Mouse (Mus musculus) megakaryocyte-erythroid progenitor cell, adult 5-6 weeks (primary cell): ENCODE data around the gene Herpud2. TPM values are rescaled to one million over a fixed set of nuclear protein-coding genes. Genes with fewer than 3 reads are reported as not detected.

ENCODE experiments used
- ATAC-seq: replicated peaks from 2 replicates; pipeline ENCODE4 v1.8.0; 2016; ENCODE audit warnings: mild to moderate bottlenecking, inconsistent platforms; ENCODE audit not compliant: severe bottlenecking, poor library complexity, low FRiP score, low TSS enrichment
- total RNA-seq, 2 experiments: library from RNA; stranded (forward) in 1 of 2; stranded (reverse) in 1 of 2; fragments of 200-1000, 215-1000 nt in 1 of 2; fragments of >200 nt in 1 of 2; fragmentation: Nextera tagmentation in 1 of 2; gene quantifications; 2 replicates each; pipeline ENCODE4 v1.2.3; 2014 to 2017

Herpud2 gene
- total RNA-seq (2014; fragmentation: Nextera tagmentation) (26.4 and 28.0 TPM in 2 replicates), total RNA-seq (2017) (12.6 and 13.9 TPM in 2 replicates)

DNA sequence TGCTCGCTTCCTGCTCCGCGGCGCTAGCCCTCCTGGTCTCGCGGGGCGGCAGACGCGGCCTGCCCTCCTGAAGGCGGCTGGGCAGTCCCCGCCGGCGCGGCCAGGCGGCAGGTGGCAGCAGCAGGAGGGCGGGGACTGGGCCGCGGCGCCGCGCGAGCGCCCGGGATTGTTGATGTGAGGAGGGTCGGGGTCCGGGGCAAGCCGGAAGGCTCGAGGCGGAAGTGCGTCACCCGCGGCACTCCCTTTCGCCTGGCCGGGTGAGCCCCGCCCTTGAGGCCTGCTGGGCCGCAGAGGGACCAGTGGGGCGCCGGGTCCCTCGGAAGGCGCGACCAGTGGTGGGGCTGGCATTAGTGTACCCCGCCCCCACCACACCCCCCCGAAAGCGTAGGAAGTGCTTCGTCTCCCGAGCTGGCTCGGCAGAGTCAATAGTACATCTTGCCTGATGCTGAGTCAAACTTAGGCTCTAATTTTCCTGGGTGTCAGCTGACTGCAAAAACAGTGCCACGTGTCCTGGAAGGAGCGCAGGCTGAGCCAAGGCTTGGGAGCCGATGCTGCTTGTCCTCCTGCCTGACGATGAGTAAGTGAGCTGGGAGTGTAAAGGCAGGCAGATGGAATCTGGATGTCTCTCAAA is at the start of gene Herpud2:
Gene Herpud2 (minus strand): TSS at position 210 of the 631 bp plus-strand sequence.
- peak; percentile 88 for ATAC-seq

- no peak for ATAC-seq
Observed at GRCm38 (mm10) chr9:25200987-25201386, 49.4 kb upstream of the Herpud2 start.

DNA sequence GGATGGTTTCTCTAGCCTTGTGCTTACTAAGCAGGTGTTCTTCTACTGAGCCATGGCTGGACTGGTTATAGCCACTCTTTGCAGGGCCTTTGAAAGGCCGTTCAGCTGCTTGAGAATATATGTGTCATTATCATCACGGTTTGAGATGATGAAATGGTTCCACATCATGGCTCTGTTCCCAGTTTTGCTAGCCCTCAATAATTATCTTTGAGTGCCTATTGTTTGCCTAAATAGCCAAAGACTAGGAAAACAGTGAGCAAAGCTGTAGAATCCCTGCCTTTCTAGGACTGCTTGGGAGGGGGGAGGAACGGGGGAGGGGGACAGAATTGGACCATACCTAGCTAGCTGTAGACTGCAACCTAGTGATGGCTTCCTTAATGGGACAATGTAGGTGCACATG is 48.5 kb upstream of the Herpud2 start:
- ATAC-seq, result no peak

- 0 out of 2 replicates have a peak, but pooled peaks have one; percentile 26 for ATAC-seq
Observed at GRCm38 (mm10) chr9:25196746-25197145, 45.1 kb upstream of the Herpud2 start.

DNA sequence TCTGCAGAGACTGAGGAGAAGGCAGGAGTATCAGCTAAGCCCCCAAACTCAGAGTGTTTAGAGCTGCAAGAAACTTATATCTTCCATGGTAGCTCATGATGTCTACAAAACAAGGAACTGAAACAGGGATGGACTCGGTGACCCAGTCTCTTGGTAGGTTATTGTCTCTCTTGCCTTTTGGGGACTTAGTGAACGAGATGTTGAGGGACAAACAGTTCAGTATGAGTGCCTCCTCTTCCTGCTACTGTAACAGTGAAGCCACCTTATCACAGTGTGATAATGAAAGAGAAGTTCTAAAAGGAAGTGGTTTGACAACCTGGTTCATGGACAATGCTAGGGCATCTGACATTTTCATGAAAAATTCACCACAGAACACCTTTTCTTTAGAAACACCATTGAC is 40.0 kb upstream of the Herpud2 start:
- no peak for ATAC-seq

DNA sequence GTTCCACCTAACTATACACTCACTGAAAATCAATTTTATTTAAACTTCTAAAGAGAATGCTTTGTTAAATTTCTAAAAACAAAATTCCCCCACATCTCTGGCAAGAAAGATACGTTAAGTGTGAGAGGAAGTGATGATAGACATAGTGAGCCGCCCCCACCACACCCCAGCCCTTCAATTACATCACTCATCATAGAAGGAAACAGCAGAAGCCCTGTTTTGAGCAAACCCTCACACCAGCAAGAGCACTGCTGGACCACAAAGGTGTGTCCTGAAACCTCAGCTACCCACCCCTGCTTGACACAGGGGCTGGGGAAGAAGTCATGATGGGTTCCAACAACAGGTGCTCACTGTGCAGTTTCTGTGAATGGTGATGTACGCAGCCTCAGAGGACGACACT is 34.9 kb upstream of the Herpud2 start:
- 0 out of 2 replicates have a peak, but pooled peaks have one; percentile 41 for ATAC-seq

DNA sequence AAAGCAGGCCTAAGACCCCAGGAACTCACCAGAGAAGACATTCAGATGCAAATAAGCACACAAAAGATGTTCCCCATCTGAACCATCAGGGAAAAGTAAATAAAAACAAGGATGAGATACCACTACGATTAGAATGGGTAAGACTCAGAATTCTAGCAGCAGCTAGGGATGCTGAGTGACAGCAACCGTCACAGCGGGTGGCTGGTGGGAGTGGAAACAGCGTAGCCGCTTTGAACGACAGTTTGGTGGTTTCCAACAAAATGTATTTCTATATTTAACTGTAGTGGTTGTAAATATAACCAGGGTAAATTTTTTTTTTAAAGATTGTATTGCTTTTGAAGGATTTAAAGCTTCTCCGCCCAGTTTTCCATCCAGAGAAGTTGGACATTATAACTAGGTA is 34.2 kb upstream of the Herpud2 start:
- no peak for ATAC-seq

DNA sequence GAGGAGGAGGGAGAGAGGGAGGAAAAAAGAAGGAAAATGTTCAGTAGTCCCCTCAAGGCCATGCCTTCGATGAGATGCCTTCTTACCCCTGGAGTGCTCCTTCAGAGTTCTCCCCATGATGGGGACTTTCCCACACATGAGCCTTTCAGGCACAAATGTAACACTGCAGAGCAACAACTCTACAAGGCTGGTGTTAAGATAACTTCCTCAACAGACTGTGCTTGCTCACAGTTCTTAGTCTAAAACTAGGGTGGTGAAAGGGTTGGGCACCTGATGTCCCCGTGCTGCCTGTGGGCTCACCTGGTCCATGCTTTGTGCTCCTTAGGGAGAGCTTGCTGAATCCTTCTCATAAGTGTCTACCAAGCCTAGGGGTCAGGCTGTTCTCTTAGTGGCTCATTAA is 33.0 kb upstream of the Herpud2 start:
- no peak for ATAC-seq

GRCm38 (mm10) chr9:25178066-25178465 is 26.4 kb upstream of the Herpud2 start:
- ATAC-seq, result no peak

GRCm38 (mm10) chr9:25177201-25177600 is 25.6 kb upstream of the Herpud2 start:
- no peak for ATAC-seq

DNA sequence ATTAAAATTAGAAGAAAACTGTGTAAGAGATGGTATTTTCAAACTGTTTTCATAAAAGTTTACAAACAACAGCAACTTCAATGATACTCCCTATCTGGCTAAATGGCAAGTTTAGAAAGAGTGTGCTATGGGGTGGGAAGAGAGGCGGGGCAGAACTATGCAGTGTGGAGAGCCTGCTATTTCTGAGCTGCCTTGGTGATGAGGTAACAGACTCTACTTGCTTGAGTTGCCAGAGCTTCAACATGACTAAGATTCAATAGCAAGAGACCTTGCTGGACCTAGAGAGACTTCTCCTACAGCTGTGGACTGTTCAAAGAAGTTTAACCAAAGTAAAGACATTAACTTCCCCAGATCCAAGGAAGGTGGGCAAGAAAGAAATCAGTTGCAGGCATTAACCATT is 24.9 kb upstream of the Herpud2 start:
- ATAC-seq, result no peak

GRCm38 (mm10) chr9:25175978-25176377 is 24.4 kb upstream of the Herpud2 start:
- ATAC-seq, result no peak

- no peak for ATAC-seq
Observed at GRCm38 (mm10) chr9:25175039-25175442, 23.4 kb upstream of the Herpud2 start.

DNA sequence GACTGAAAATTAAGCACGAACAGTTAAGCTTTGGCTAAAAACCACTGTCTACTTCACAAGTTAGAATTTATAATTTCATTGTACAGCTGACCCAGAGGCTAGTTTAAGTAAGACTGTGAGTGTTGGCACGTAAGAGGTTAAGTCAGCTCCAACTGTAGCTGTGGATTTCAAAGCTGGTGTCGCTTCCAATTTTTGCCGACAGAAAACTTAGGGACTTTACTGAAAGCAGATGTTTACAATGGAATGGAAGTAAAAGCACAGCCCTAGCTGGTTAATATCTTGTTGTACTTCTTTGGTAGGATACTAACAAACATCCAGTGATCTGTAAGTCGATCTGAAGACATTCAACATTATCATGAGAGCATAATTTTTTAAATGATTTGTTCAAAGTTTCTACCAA is 23.0 kb upstream of the Herpud2 start:
- no peak for ATAC-seq

- peak; percentile 96 for ATAC-seq
Observed at GRCm38 (mm10) chr9:25173171-25173570, 21.6 kb upstream of the Herpud2 start.

DNA sequence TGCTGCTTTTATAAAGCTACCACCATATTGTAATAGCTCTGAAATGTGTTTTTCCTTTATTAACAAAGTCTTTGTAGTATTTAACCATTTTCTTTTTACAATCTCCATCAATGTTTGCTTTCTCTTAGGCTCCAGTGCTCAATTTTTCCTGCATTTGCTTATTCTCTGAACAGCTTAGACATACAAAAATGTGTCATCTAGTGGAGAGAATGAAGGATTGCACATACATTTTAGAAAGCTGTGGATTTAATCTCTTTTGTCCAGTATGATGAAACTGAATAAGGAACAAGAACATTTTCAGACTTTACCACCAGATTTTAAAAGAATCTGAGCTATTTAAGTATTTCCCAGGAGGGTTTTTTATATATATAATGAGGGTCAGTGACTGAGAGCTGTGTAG is 18.0 kb upstream of the Herpud2 start:
- ATAC-seq, result no peak

GRCm38 (mm10) chr9:25167458-25168084 is 16.0 kb upstream of the Herpud2 start:
- peak; percentile 100 for ATAC-seq

- ATAC-seq, result no peak
Observed at GRCm38 (mm10) chr9:25158218-25158617, 6.6 kb upstream of the Herpud2 start.

GRCm38 (mm10) chr9:25156377-25156776 is 4.8 kb upstream of the Herpud2 start:
- ATAC-seq, result no peak

GRCm38 (mm10) chr9:25153066-25153465 is 1.4 kb upstream of the Herpud2 start:
- no peak for ATAC-seq

- ATAC-seq, result no peak
Observed at GRCm38 (mm10) chr9:25152457-25152856, 837 bp upstream of the Herpud2 start.
